Mouse (Mus musculus): Measurements from ENCODE around the gene Ptn. TPM values are rescaled to one million over a fixed set of nuclear protein-coding genes. Genes with fewer than 3 reads are reported as not detected.

Gene Ptn
- polyA plus RNA-seq (2012; rRNA removed): 2.8 and 2.9 TPM in 2 replicates

- WGBS: 2% methylated on average over 15 of the region's 15 CpGs
- DNase-seq (ENCODE audit: low read depth, low spot score): no peak
Observed at GRCm38 (mm10) chr6:36809747-36810285, at the start of gene Ptn. Gene Ptn (minus strand): TSS chr6:36810220.

GRCm38 (mm10) chr6:36858258-36859041, 48.4 kb upstream of the Ptn start:
- DNase-seq (ENCODE audit: low read depth, low spot score): no peak
- WGBS: 80% methylated on average over 3 of the region's 3 CpGs

- 62% methylated on average over 6 of the region's 6 CpGs for WGBS
- DNase-seq (ENCODE audit: low read depth, low spot score): no peak
Observed at GRCm38 (mm10) chr6:36857627-36858257, 47.7 kb upstream of the Ptn start.

GRCm38 (mm10) chr6:36850422-36851129, 40.6 kb upstream of the Ptn start:
- WGBS: 66% methylated on average over 7 of the region's 7 CpGs
- no peak for DNase-seq (ENCODE audit: low read depth, low spot score)

- DNase-seq (ENCODE audit: low read depth, low spot score): no peak
- WGBS: 76% methylated on average over 1 of the region's 1 CpGs
Observed at GRCm38 (mm10) chr6:36845288-36845687, 35.3 kb upstream of the Ptn start.

- 71% methylated on average over 6 of the region's 6 CpGs for WGBS
Observed at GRCm38 (mm10) chr6:36844258-36844657, 34.2 kb upstream of the Ptn start.

GRCm38 (mm10) chr6:36843031-36843488, 33.0 kb upstream of the Ptn start:
- WGBS: 82% methylated on average over 3 of the region's 3 CpGs
- DNase-seq (ENCODE audit: low read depth, low spot score): no peak

More at GRCm38 (mm10) chr6:36844258-36844657, 34.2 kb upstream of the Ptn start:
- DNase-seq (ENCODE audit: low read depth, low spot score): no peak

- 68% methylated on average over 5 of the region's 5 CpGs for WGBS
- DNase-seq (ENCODE audit: low read depth, low spot score): no peak
Observed at GRCm38 (mm10) chr6:36842101-36842922, 32.3 kb upstream of the Ptn start.

- WGBS: 77% methylated on average over 3 of the region's 3 CpGs
- no peak for DNase-seq (ENCODE audit: low read depth, low spot score)
Observed at GRCm38 (mm10) chr6:36841701-36842100, 31.7 kb upstream of the Ptn start.

GRCm38 (mm10) chr6:36841174-36841573, 31.2 kb upstream of the Ptn start:
- DNase-seq (ENCODE audit: low read depth, low spot score): no peak

GRCm38 (mm10) chr6:36838747-36839146, 28.7 kb upstream of the Ptn start:
- DNase-seq (ENCODE audit: low read depth, low spot score): no peak
- WGBS: 91% methylated on average over 1 of the region's 1 CpGs

GRCm38 (mm10) chr6:36835351-36835750, 25.3 kb upstream of the Ptn start:
- no peak for DNase-seq (ENCODE audit: low read depth, low spot score)
- WGBS: 74% methylated on average over 3 of the region's 3 CpGs

- no peak for DNase-seq (ENCODE audit: low read depth, low spot score)
- 73% methylated on average over 4 of the region's 4 CpGs for WGBS
Observed at GRCm38 (mm10) chr6:36834695-36835265, 24.8 kb upstream of the Ptn start.

GRCm38 (mm10) chr6:36832681-36833080, 22.7 kb upstream of the Ptn start:
- DNase-seq (ENCODE audit: low read depth, low spot score): no peak
- 84% methylated on average over 4 of the region's 4 CpGs for WGBS

GRCm38 (mm10) chr6:36832207-36832606, 22.2 kb upstream of the Ptn start:
- no peak for DNase-seq (ENCODE audit: low read depth, low spot score)
- 85% methylated on average over 2 of the region's 2 CpGs for WGBS

- 68% methylated on average over 9 of the region's 9 CpGs for WGBS
- no peak for DNase-seq (ENCODE audit: low read depth, low spot score)
Observed at GRCm38 (mm10) chr6:36830371-36830925, 20.4 kb upstream of the Ptn start.

GRCm38 (mm10) chr6:36819784-36820050, 9.7 kb upstream of the Ptn start:
- no peak for DNase-seq (ENCODE audit: low read depth, low spot score)

- DNase-seq (ENCODE audit: low read depth, low spot score): no peak
- 20% methylated on average over 8 of the region's 8 CpGs for WGBS
Observed at GRCm38 (mm10) chr6:36819019-36819783, 9.2 kb upstream of the Ptn start.
